Mouse (Mus musculus): Measurements from ENCODE around the gene Rasgef1a.

DNA sequence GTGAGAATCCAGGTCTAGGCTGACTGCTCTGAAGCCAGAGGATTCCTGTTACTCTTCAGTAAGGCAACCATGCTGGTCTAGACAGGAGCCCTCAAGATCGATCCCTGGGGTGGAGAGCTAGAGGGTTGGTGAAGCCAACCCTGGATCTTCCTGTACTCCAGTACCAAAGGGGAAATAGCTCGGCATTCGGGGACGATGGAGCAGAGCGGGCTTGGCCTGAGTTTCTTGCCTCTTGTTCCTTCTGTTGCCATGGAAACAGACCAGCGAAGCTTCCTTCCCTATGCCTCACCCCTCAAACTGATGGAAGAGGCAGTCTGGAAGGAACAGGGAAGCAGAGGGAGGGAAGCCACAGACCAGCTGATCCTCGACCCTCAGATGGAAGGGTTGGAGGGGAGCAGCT, 8.3 kb downstream of the Rasgef1a start:
- TF ChIP-seq ZC3H11A (IDR thresholded peaks at IDR 0.05; ENCODE audit: borderline replicate concordance, low read depth, low read length) (no peak), CHD2 (IDR thresholded peaks at IDR 0.05; ENCODE audit: low read depth, low read length) (no peak), HCFC1 (IDR thresholded peaks at IDR 0.05; ENCODE audit: borderline replicate concordance, insufficient read depth, low read length) (no peak)

All from ES-E14 (cell line).